Mouse (Mus musculus): Measurements from ENCODE around the gene Prkar2b. TPM values are rescaled to one million over a fixed set of nuclear protein-coding genes. Genes with fewer than 3 reads are reported as not detected.

Prkar2b gene
- total RNA-seq (2012; rRNA removed) (2.4 and 2.5 TPM in 2 replicates), total RNA-seq (2014; rRNA removed) (6.1 and 6.3 TPM in 2 replicates), polyA plus RNA-seq (2012; ENCODE audit: insufficient read length, low read depth) (2.9 and 4.9 TPM in 2 replicates)

GRCm38 (mm10) chr12:32061090-32061930 lies at the start of gene Prkar2b:
Prkar2b (minus strand) TSS chr12:32061296.
- Histone ChIP-seq H3K79me2 (replicated peaks; ENCODE audit: control insufficient read depth, extremely low read depth, insufficient read depth, poor library complexity, severe bottlenecking) (no peaks in the 10 kb centered on the region), H3K36me3 (replicated peaks in 1 of 2; ENCODE audit: control insufficient read depth in 1 of 2, insufficient read depth in 1 of 2, low read length in 1 of 2) (no peaks in the 10 kb centered on the region), H3K27ac (ENCODE audit: insufficient read depth, low read depth) (peak within 1 kb of the TSS; percentile 18; the same call in 1 of the 2 replicates), H3K9me3 (replicated peaks; ENCODE audit: low read length) (no peaks in the 10 kb centered on the region), H3K4me1 (ENCODE audit: control insufficient read depth in 1 of 2, insufficient read depth in 2 of 2) (peaks cover 7 to 23% of the 10 kb centered on the region in 2 experiments), H3K4me3 (replicated peaks in 1 of 3; ENCODE audit: low read depth in 2 of 3, low read length in 2 of 3, poor library complexity in 1 of 3) (peak within 1 kb of the TSS; percentile 34 to 83 (median 56)), H3K27me3 (replicated peaks) (peaks cover 9% of the 10 kb centered on the region), H3K9ac (ENCODE audit: insufficient read depth, low read depth) (peak within 1 kb of the TSS; percentile 63), H3K4me2 (ENCODE audit: insufficient read depth, low read depth, poor library complexity, severe bottlenecking) (peak within 1 kb of the TSS; percentile 87)
- TF ChIP-seq UBTF (IDR thresholded peaks at IDR 0.05; ENCODE audit: low read depth, low read length) = peak; percentile 96; the same call in 1 of the 2 replicates
- TF ChIP-seq TCF12 (IDR thresholded peaks at IDR 0.05; ENCODE audit: low read depth, low read length) = peak; percentile 67
- no peak for TF ChIP-seq CHD1 (IDR thresholded peaks at IDR 0.05; ENCODE audit: low read depth, low read length)
- no peak for TF ChIP-seq TBP (conservative IDR thresholded peaks at IDR 0.05; ENCODE audit: low read depth, low read length)
- TF ChIP-seq POLR2A (IDR thresholded peaks at IDR 0.05; ENCODE audit: low read depth, low read length) = peak; percentile 81
- no peak for TF ChIP-seq MAFK (IDR thresholded peaks at IDR 0.05; ENCODE audit: insufficient replicate concordance, low read length)
- peak; percentile 49 for TF ChIP-seq ELF1 (IDR thresholded peaks at IDR 0.05; ENCODE audit: low read depth, low read length)
- peak; percentile 94 for TF ChIP-seq USF1 (IDR thresholded peaks at IDR 0.05; ENCODE audit: low read depth, low read length)
- no peak for TF ChIP-seq CHD2 (IDR thresholded peaks at IDR 0.05; ENCODE audit: low read length)
- peak; percentile 46; the same call in 1 of the 2 replicates for TF ChIP-seq NRF1 (IDR thresholded peaks at IDR 0.05; ENCODE audit: low read depth, low read length)
- TF ChIP-seq ZMIZ1 (IDR thresholded peaks at IDR 0.05; ENCODE audit: low read depth, low read length) = peak; percentile 27; the same call in 1 of the 2 replicates
- TF ChIP-seq MAZ (IDR thresholded peaks at IDR 0.05; ENCODE audit: low read depth, low read length) = peak; percentile 90
- no peak for TF ChIP-seq EP300 (IDR thresholded peaks at IDR 0.05; ENCODE audit: low read length)
- TF ChIP-seq MEF2A (IDR thresholded peaks at IDR 0.05; ENCODE audit: borderline replicate concordance, low read depth, low read length) = no peak; the same call in 1 of the 2 replicates
- peak; percentile 91 for TF ChIP-seq MXI1 (IDR thresholded peaks at IDR 0.05; ENCODE audit: low read depth, low read length)
- no peak for TF ChIP-seq CTCF (conservative IDR thresholded peaks at IDR 0.05 in 1 of 2, IDR thresholded peaks at IDR 0.05 in 1 of 2; ENCODE audit: low read depth in 2 of 2, low read length in 2 of 2)
- TF ChIP-seq BHLHE40 (IDR thresholded peaks at IDR 0.05; ENCODE audit: low read depth, low read length) = peak; percentile 59
- TF ChIP-seq RCOR1 (conservative IDR thresholded peaks at IDR 0.05; ENCODE audit: low read depth, low read length) = no peak
- no peak for TF ChIP-seq JUND (conservative IDR thresholded peaks at IDR 0.05; ENCODE audit: low read depth, low read length)
- no peak for TF ChIP-seq GABPA (IDR thresholded peaks at IDR 0.05; ENCODE audit: insufficient replicate concordance, low read depth, low read length)
- peak; percentile 48 for TF ChIP-seq MAX (IDR thresholded peaks at IDR 0.05; ENCODE audit: low read length)
- peak; percentile 54 for TF ChIP-seq NELFE (IDR thresholded peaks at IDR 0.05; ENCODE audit: low read depth, low read length)
- in situ Hi-C loops (cut with MboI; ENCODE audit: low pct_ligation_motif_present, low pct_unique_long_range_greater_than_20kb, low sequenced_read_pairs) = no loop called here
- dilution Hi-C loops (cut with MboI; ENCODE audit: extremely low pct_ligation_motif_present, extremely low pct_unique_long_range_greater_than_20kb, low sequenced_read_pairs) = no loop called here
- DNase-seq (ENCODE audit: extremely low read depth) = peak; percentile 78
